Mouse (Mus musculus): ENCODE measurements around the gene Chmp6. TPM values are rescaled to one million over a fixed set of nuclear protein-coding genes. Genes with fewer than 3 reads are reported as not detected.

The Chmp6 gene
- 112 TPM in 2 replicates for polyA plus RNA-seq (2015; fragmentation: Nextera tagmentation; extraction: Ambion mirVana)

DNA sequence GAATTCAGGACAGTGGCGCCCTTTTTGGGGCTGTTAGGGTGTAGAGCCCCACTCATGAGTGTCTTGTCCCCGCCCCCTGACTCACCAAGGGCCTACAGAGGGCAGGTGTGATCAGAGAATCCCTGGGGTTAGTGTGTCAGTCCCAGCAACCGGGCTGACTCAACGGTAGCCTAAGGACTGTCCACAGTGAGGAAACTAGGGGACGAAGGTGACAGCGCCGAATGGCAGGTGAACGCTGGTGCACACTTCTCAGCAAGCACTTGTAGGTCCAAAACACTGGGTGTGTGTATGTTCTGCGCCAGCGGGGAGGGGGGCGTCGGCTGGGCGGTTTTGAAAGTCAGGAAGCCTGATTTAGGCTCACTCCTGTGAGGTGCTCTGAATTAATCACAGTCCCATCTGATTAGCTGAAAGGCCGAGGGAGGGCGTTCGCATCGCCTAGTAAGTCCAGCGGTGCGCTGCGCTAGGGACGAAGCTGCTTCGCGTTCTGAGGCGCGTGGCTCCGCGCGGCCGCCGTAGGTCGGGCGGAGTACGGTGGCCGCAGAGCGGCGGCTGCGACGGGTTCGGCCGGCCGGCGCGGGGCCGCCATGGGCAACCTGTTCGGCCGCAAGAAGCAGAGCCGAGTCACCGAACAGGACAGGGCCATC is at the start of gene Chmp6:
TSS of gene Chmp6 (plus strand) at position 151 of the 644 bp plus-strand sequence.
- WGBS: under 1% methylated on average over 48 of the region's 48 CpGs

DNA sequence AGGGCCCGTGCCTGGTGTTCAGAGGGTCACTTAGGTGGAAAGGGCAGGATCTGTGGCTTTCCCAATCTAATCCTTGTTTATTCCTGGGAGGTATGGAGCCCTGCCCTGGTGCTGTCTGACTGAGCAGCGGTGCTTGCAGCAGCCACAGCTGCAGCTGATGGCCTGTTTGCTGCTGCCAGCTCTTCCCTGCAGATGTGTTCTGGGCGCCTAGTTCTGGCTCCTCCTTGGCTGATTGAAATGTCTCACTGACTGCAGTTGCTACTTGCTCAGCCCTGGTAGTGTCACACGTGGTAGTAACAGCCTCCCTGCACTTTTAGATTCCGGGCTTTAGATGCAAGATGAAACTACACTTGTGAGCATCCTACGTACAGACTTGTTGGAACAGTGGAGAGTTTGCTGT is 46.4 kb upstream of the Chmp6 start:
- ATAC-seq (ENCODE audit: low FRiP score, low read depth): no peak
- H3K27me3 ChIP-seq: no peaks in the 10 kb centered on the region
- 66% methylated on average over 6 of the region's 6 CpGs for WGBS
- no peak overlapping the region for H3K4me2 ChIP-seq (replicated peaks)
- H3K9ac ChIP-seq: no peak overlapping the region
- no peak overlapping the region for H3K4me3 ChIP-seq
- H3K4me1 ChIP-seq: no peaks in the 10 kb centered on the region
- peaks cover 50% of the 10 kb centered on the region for H3K36me3 ChIP-seq
- no peaks in the 10 kb centered on the region for H3K9me3 ChIP-seq
- H3K27ac ChIP-seq: no peak overlapping the region

More for the DNA sequence above, at the start of gene Chmp6:
- peaks cover 29% of the 10 kb centered on the region for H3K36me3 ChIP-seq
- H3K27ac ChIP-seq: peak within 1 kb of the TSS; percentile 71
- peak; percentile 62 for ATAC-seq (ENCODE audit: low FRiP score, low read depth)
- peaks cover under 1% of the 10 kb centered on the region; the same call in 1 of the 2 replicates for H3K27me3 ChIP-seq
- H3K4me2 ChIP-seq (replicated peaks): peak within 1 kb of the TSS; percentile 99
- peak within 1 kb of the TSS; percentile 70 for H3K4me3 ChIP-seq
- no peaks in the 10 kb centered on the region for H3K9me3 ChIP-seq
- H3K9ac ChIP-seq: peak within 1 kb of the TSS; percentile 90
- H3K4me1 ChIP-seq: peaks cover 38% of the 10 kb centered on the region

DNA sequence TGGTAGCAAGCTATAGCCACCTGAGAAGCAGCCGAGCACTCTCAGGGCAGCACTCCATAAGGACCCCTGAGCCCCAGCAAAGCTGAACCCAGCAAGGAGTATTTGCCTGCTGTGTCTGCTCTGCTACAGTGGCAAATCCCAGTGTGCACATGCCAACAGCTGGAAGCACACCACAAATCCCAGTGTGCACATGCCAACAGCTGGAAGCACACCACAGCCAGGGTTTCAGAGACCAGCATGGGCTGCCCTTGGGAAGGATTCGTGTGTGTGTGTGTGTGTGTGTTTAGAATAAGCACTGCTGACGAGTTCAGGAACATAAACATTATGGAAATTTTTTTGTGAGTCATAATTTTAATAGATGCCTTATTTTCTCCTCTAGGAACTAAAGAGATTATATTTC is 45.1 kb upstream of the Chmp6 start:
- H3K4me2 ChIP-seq (replicated peaks): no peak overlapping the region
- no peaks in the 10 kb centered on the region for H3K4me1 ChIP-seq
- H3K9ac ChIP-seq: no peak overlapping the region
- WGBS: 77% methylated on average over 3 of the region's 3 CpGs
- ATAC-seq (ENCODE audit: low FRiP score, low read depth): no peak
- H3K36me3 ChIP-seq: peaks cover 54% of the 10 kb centered on the region
- no peak overlapping the region for H3K27ac ChIP-seq
- no peak overlapping the region for H3K4me3 ChIP-seq
- H3K27me3 ChIP-seq: no peaks in the 10 kb centered on the region
- no peaks in the 10 kb centered on the region for H3K9me3 ChIP-seq

DNA sequence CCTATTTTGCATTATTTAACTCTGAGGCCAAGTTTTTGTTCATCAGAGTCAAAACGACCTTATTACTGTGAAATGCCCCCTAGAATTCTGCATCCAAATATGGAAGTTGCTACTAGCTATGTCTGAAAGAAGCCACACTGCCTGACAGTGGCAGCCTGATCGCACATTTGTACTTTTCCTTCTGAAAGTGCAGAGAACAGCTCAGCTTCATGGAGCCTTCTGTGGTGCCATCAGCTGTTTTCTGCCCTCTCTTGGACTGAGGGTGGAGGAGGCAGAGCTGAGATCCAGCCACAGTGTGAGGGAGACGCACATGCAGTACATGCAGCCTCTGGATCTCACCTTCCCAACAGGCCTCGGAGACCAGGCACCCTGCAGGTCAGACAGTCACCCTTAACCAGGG is 44.7 kb upstream of the Chmp6 start:
- Histone ChIP-seq H3K4me3 (no peak overlapping the region), H3K4me1 (no peaks in the 10 kb centered on the region), H3K9me3 (no peaks in the 10 kb centered on the region), H3K9ac (no peak overlapping the region), H3K27ac (no peak overlapping the region), H3K27me3 (no peaks in the 10 kb centered on the region), H3K4me2 (replicated peaks) (no peak overlapping the region), H3K36me3 (peaks cover 58% of the 10 kb centered on the region)
- no peak for ATAC-seq (ENCODE audit: low FRiP score, low read depth)
- 82% methylated on average over 4 of the region's 4 CpGs for WGBS

DNA sequence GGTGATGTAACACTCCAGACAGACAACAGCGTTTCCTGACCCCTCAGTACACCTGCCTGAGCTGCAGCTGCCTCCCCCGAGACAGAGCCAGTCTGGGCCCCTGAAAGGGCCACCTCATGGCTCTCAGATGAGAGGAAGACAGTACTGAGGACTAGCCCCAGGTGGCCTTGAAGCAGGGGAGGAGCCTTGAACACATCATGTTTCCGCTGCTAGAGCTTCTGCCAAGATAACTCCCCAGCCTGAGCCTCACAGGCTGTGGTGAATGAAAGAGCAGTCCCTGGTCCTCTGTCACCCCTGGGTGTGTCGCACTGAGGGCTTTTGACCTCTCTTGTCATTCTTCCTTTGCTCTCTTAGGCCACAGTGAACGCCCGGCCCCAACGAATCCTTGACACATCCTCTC is 42.1 kb upstream of the Chmp6 start:
- Histone ChIP-seq H3K9me3 (no peaks in the 10 kb centered on the region), H3K36me3 (peaks cover 77% of the 10 kb centered on the region), H3K4me3 (no peak overlapping the region), H3K4me2 (replicated peaks) (no peak overlapping the region), H3K27me3 (no peaks in the 10 kb centered on the region), H3K4me1 (no peaks in the 10 kb centered on the region), H3K9ac (no peak overlapping the region), H3K27ac (no peak overlapping the region)
- ATAC-seq (ENCODE audit: low FRiP score, low read depth): no peak
- 88% methylated on average over 7 of the region's 7 CpGs for WGBS

DNA sequence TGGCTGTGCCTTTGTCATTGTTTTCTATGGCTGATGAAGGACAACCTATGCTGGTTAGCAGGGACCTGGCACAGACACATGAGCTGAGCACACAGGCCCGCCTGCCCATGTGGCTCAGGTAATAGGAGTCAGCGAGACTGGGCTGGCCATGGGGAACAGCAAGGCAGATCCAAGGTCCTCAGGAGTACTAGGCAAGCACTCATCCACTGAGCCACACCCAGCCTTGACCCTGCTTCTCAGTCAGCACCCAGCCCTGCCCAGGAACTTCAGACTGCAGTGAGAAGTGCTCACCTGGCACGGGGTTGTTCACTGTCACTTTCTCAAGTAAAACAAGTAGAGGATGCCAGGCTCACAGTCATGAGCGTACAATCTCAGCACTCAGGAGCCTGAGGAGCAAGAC is 39.6 kb upstream of the Chmp6 start:
- H3K9ac ChIP-seq: no peak overlapping the region
- no peaks in the 10 kb centered on the region for H3K9me3 ChIP-seq
- H3K4me2 ChIP-seq (replicated peaks): no peak overlapping the region
- no peak overlapping the region for H3K27ac ChIP-seq
- ATAC-seq (ENCODE audit: low FRiP score, low read depth): no peak
- no peak overlapping the region for H3K4me3 ChIP-seq
- H3K27me3 ChIP-seq: no peaks in the 10 kb centered on the region
- H3K36me3 ChIP-seq: peaks cover 95% of the 10 kb centered on the region
- WGBS: 91% methylated on average over 4 of the region's 4 CpGs
- no peaks in the 10 kb centered on the region for H3K4me1 ChIP-seq

DNA sequence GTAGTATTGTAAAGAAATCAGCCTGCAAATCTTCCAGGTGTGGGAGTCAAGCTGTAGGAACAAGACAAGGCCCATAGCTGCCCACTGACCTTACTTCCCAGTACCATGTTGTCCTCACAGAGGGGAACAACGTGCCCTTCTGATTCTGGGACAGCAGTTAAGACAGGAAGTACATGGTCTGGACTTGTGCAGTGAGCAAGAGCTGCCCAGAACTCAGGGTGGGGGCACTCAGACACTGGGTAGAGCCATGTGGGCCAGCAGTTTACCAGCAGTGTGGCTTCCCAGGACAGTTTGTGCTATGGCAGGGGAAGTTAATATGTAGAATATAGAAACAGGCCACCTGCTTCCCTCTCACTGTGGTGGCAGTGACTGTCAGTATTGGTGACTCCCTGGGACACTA is 38.4 kb upstream of the Chmp6 start:
- H3K9me3 ChIP-seq: no peaks in the 10 kb centered on the region
- peaks cover 95% of the 10 kb centered on the region for H3K36me3 ChIP-seq
- H3K9ac ChIP-seq: no peak overlapping the region
- WGBS: 71% methylated on average over 1 of the region's 1 CpGs
- no peak overlapping the region for H3K27ac ChIP-seq
- H3K27me3 ChIP-seq: no peaks in the 10 kb centered on the region
- no peak overlapping the region for H3K4me3 ChIP-seq
- ATAC-seq (ENCODE audit: low FRiP score, low read depth): no peak
- no peak overlapping the region for H3K4me2 ChIP-seq (replicated peaks)
- H3K4me1 ChIP-seq: no peaks in the 10 kb centered on the region

DNA sequence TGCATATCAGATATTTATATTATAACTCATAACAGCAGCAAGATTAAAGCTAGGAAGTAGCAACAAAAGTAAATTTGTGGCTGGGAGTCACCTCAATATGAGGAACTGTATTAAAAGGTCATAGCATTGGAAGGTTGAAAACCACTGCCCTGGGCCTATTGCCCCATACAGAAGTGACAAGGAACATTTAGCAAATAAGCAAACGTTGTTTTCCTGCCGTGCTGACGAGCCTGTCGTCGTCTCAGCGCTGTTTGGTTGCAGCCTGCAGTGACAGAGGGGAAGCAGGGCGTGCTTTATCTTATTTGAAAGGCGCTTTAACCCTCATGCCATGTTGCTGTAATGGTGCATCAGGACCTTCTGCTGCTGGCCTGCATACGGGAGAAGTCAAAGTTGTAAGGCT is 37.6 kb upstream of the Chmp6 start:
- Histone ChIP-seq H3K4me2 (replicated peaks) (no peak overlapping the region), H3K9ac (no peak overlapping the region), H3K27ac (no peak overlapping the region), H3K4me1 (no peaks in the 10 kb centered on the region), H3K4me3 (no peak overlapping the region), H3K36me3 (peaks cover 97% of the 10 kb centered on the region), H3K27me3 (no peaks in the 10 kb centered on the region), H3K9me3 (no peaks in the 10 kb centered on the region)
- ATAC-seq (ENCODE audit: low FRiP score, low read depth): no peak
- 87% methylated on average over 9 of the region's 9 CpGs for WGBS

DNA sequence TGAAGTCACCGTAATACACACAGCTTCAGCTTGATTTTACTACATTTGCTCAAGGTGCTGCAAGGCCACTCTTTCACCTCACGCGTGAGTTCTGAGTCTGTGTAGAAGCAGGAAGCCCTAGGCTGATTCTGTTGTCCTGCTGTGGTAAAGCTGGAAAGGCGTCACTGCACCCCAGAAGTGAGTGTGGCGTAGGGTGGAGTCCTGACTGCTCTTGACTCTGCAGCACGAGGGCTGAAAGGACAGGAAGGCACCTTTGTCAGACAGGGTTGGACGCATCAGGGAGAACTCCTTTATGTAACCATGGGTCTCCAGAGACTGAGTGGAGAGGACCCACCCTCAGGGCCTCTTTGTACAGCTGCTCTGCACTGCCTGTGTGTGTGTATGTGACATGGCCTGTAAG is 36.1 kb upstream of the Chmp6 start:
- ATAC-seq (ENCODE audit: low FRiP score, low read depth): no peak
- 92% methylated on average over 7 of the region's 7 CpGs for WGBS

DNA sequence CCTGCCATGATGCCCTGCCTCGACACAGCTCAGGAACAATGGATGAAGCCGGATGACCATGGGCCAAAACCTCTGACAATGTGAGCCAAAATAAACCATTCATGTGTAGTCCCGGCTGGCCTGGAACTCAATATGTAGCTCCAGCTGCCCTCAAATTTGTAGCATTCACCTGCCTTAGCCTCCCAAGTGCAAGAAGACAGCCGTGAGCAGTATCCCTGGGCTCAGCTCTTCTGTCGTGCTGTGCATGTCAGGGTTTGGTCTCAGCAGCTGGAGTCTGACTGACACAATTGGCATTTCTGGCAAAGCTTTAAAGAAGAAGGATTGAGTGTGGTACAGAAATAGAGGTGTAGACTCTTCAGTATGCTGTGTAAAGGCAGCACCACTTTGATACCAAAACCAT is 33.7 kb upstream of the Chmp6 start:
- H3K36me3 ChIP-seq: peaks cover 74% of the 10 kb centered on the region
- H3K27me3 ChIP-seq: no peaks in the 10 kb centered on the region
- H3K27ac ChIP-seq: no peak overlapping the region
- no peaks in the 10 kb centered on the region for H3K4me1 ChIP-seq
- no peak overlapping the region for H3K4me3 ChIP-seq
- H3K9ac ChIP-seq: no peak overlapping the region
- 94% methylated on average over 5 of the region's 5 CpGs for WGBS
- H3K9me3 ChIP-seq: no peaks in the 10 kb centered on the region
- H3K4me2 ChIP-seq (replicated peaks): no peak overlapping the region
- ATAC-seq (ENCODE audit: low FRiP score, low read depth): no peak

More for the DNA sequence above, 36.1 kb upstream of the Chmp6 start:
- no peak overlapping the region for H3K4me3 ChIP-seq
- no peak overlapping the region for H3K27ac ChIP-seq
- H3K27me3 ChIP-seq: no peaks in the 10 kb centered on the region
- no peak overlapping the region for H3K9ac ChIP-seq
- H3K9me3 ChIP-seq: no peaks in the 10 kb centered on the region
- H3K4me1 ChIP-seq: no peaks in the 10 kb centered on the region
- no peak overlapping the region for H3K4me2 ChIP-seq (replicated peaks)
- H3K36me3 ChIP-seq: peaks cover 88% of the 10 kb centered on the region

DNA sequence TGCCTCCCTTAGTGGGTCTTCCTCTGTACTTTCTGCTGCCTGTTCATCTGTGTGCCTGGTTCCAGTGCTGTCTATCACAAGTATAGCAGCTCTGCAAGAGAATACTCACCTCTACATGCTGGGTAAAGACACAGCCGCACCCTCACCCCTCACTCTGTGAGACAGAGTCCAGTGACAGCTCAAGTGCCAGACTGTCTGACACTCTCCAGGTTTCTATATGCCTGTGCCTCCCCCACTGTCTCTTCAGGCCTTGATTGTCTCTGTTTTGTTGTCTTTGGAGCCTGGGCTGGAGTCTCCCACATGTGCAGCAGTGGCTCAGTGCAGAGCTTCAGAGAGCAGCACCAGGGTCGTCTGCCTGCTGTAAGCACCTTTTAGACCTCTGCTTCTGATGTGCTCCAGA is 29.6 kb upstream of the Chmp6 start:
- Histone ChIP-seq H3K4me2 (replicated peaks) (no peak overlapping the region), H3K27me3 (no peaks in the 10 kb centered on the region), H3K9me3 (no peaks in the 10 kb centered on the region), H3K4me1 (no peaks in the 10 kb centered on the region), H3K4me3 (no peak overlapping the region), H3K9ac (no peak overlapping the region), H3K27ac (no peak overlapping the region), H3K36me3 (peaks cover 71% of the 10 kb centered on the region)
- WGBS: 51% methylated on average over 2 of the region's 2 CpGs
- ATAC-seq (ENCODE audit: low FRiP score, low read depth): no peak

DNA sequence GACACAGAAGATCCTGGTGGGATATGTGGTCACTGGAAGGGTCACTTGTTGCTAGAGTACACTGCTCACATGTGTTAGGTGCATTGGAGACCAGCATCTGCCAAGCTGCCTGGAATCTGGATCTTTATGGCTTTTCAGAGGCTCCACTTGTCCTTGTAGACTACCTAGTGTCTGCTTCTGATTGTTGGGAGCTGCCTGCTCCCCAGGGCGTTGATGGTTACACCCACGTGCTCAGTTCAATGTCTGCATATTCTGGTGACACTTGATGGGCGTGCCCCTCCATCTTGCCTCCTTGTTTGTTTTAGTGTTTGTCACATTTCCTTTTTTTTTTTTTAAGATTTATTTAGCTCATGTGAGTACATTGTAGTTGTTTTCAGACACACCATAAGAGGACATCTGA is 23.3 kb upstream of the Chmp6 start:
- no peaks in the 10 kb centered on the region for H3K27me3 ChIP-seq
- H3K36me3 ChIP-seq: peaks cover 92% of the 10 kb centered on the region
- H3K27ac ChIP-seq: no peak overlapping the region
- no peaks in the 10 kb centered on the region for H3K4me1 ChIP-seq
- H3K9ac ChIP-seq: no peak overlapping the region
- no peak overlapping the region for H3K4me3 ChIP-seq
- H3K4me2 ChIP-seq (replicated peaks): no peak overlapping the region
- H3K9me3 ChIP-seq: no peaks in the 10 kb centered on the region
- 85% methylated on average over 3 of the region's 3 CpGs for WGBS
- ATAC-seq (ENCODE audit: low FRiP score, low read depth): no peak

DNA sequence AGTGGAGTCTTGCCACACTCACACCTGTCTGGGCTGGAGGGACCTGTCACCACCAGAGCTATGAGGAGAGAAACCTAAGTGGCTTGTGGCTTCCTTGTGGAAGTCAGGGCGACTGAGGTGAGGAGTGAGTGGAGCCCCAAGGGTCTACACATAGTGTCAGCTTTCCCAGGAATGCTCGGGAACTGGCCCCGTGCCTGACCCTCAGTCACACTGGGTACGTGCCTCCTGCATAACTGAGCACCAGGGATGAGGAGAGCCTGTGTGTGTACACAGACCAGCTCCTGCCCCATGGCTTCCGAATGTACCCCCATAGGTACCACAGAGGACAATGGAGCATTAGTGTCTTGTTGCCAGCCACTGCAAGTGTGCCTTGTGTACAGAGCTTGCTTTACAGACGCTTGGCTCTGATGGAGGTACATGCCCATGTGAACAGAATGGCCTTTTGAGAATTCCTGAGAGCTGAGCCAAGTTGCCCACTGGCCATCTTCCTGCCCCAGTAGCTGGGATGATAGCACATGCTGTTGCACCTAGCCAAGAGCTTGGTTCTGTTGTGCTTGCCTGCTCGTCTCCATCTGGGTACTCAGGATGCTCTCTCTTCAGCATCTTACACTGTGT is 21.5 kb upstream of the Chmp6 start:
- 89% methylated on average over 7 of the region's 7 CpGs for WGBS
- peaks cover 91% of the 10 kb centered on the region for H3K36me3 ChIP-seq
- no peak for ATAC-seq (ENCODE audit: low FRiP score, low read depth)

More for the DNA sequence above, 21.5 kb upstream of the Chmp6 start:
- Histone ChIP-seq H3K27ac (no peak overlapping the region), H3K4me3 (no peak overlapping the region), H3K27me3 (no peaks in the 10 kb centered on the region), H3K9ac (no peak overlapping the region), H3K9me3 (no peaks in the 10 kb centered on the region), H3K4me1 (no peaks in the 10 kb centered on the region), H3K4me2 (replicated peaks) (no peak overlapping the region)

Data from limb, embryonic 13.5 days (tissue).